Mouse (Mus musculus) MEL (cell line): ENCODE results near the gene Meiob. TPM values are rescaled to one million over a fixed set of nuclear protein-coding genes. Genes with fewer than 3 reads are reported as not detected.

Experiments used
- DNase-seq: peaks from one replicate; pipeline ENCODE4 v3.0.0; 2011; ENCODE audit warnings: low read depth, low spot score
- H3K27ac ChIP-seq: 2 replicates; pipeline ENCODE4 v1.5.1; 2012; ENCODE audit warnings: low read depth, mild to moderate bottlenecking, control low read depth, low read length, moderate library complexity; ENCODE audit not compliant: control insufficient read depth
- H3K27me3 ChIP-seq, 2 experiments: fragments of 150-350 bp in 1 of 2; sonication (generic) in 1 of 2; 2 replicates each; pipeline ENCODE4 v1.6.1; 2012; ENCODE audit warnings: low read length in 2 of 2, mild to moderate bottlenecking in 2 of 2, improper control_type of control experiment in 1 of 2, moderate library complexity in 1 of 2; ENCODE audit not compliant: insufficient read depth in 2 of 2, control insufficient read depth in 1 of 2
- H3K36me3 ChIP-seq, 2 experiments: 2 replicates each; pipeline ENCODE4 v1.6.1; 2012 to 2014; ENCODE audit warnings: low read length in 2 of 2, improper control_type of control experiment in 1 of 2, inconsistent platforms in 1 of 2, mild to moderate bottlenecking in 1 of 2; ENCODE audit not compliant: insufficient read depth in 2 of 2, control insufficient read depth in 1 of 2
- H3K4me1 ChIP-seq, 2 experiments: fragments of 150-350 bp in 1 of 2; sonication (generic) in 1 of 2; 2 replicates each; pipeline ENCODE4 v1.6.1; 2012; ENCODE audit warnings: low read length in 2 of 2, improper control_type of control experiment in 1 of 2, mild to moderate bottlenecking in 1 of 2; ENCODE audit not compliant: insufficient read depth in 2 of 2, control insufficient read depth in 1 of 2
- H3K4me3 ChIP-seq, 2 experiments: fragments of 150-350 bp in 1 of 2; sonication (generic) in 1 of 2; 2 replicates each; pipeline ENCODE4 v1.5.1; 2012; ENCODE audit warnings: low read depth in 2 of 2, low read length in 2 of 2, mild to moderate bottlenecking in 2 of 2, moderate library complexity in 2 of 2, control low read depth in 1 of 2, improper control_type of control experiment in 1 of 2; ENCODE audit not compliant: control insufficient read depth in 1 of 2, insufficient read depth in 1 of 2
- H3K79me2 ChIP-seq: 2 replicates; pipeline ENCODE4 v1.6.1; 2012; ENCODE audit warnings: mild to moderate bottlenecking, low read length, moderate library complexity; ENCODE audit not compliant: control insufficient read depth, poor library complexity, insufficient read depth
- H3K9ac ChIP-seq: 2 replicates; pipeline ENCODE4 v1.6.1; 2012; ENCODE audit warnings: low read depth, mild to moderate bottlenecking, control low read depth, low read length, moderate library complexity; ENCODE audit not compliant: control insufficient read depth, poor library complexity, severe bottlenecking
- H3K9me3 ChIP-seq: fragments of 150-350 bp; sonication (generic); replicated peaks from 2 replicates; pipeline ENCODE4 v1.6.1; 2012; ENCODE audit warnings: mild to moderate bottlenecking, low read length, improper control_type of control experiment, moderate library complexity; ENCODE audit not compliant: insufficient read depth
- CHD1 ChIP-seq: IDR thresholded peaks from 2 replicates; pipeline ENCODE4 v1.6.1; 2012; ENCODE audit warnings: low read depth, mild to moderate bottlenecking, inconsistent platforms, low read length, improper control_type of control experiment
- CHD2 ChIP-seq: IDR thresholded peaks from 2 replicates; pipeline ENCODE4 v1.6.1; 2011; ENCODE audit warnings: low read length, improper control_type of control experiment
- CTCF ChIP-seq, 3 experiments: IDR thresholded peaks in 2 of 3; conservative IDR thresholded peaks in 1 of 3; 2 replicates each; pipeline ENCODE4 v1.5.1; 2011 to 2012; ENCODE audit warnings: low read length in 3 of 3, low read depth in 2 of 3, mild to moderate bottlenecking in 2 of 3, improper control_type of control experiment in 1 of 3, inconsistent platforms in 1 of 3, mixed read lengths in 1 of 3, moderate library complexity in 1 of 3; ENCODE audit not compliant: control insufficient read depth in 1 of 3, insufficient read depth in 1 of 3, poor library complexity in 1 of 3, severe bottlenecking in 1 of 3
- ELF1 ChIP-seq: IDR thresholded peaks from 2 replicates; pipeline ENCODE4 v1.6.1; 2014; ENCODE audit warnings: low read depth, mild to moderate bottlenecking, inconsistent platforms, low read length, improper control_type of control experiment, moderate library complexity
- ETS1 ChIP-seq: IDR thresholded peaks from 2 replicates; pipeline ENCODE4 v1.6.1; 2012; ENCODE audit warnings: low read depth, mild to moderate bottlenecking, inconsistent platforms, low read length, improper control_type of control experiment, moderate library complexity
- KAT2A ChIP-seq: conservative IDR thresholded peaks from 2 replicates; pipeline ENCODE4 v1.6.1; 2012; ENCODE audit warnings: low read depth, low read length, improper control_type of control experiment, inconsistent platforms
- MAFK ChIP-seq: IDR thresholded peaks from 2 replicates; pipeline ENCODE4 v1.6.1; 2011; ENCODE audit warnings: low read depth, mild to moderate bottlenecking, low read length, improper control_type of control experiment, borderline replicate concordance
- MAX ChIP-seq: IDR thresholded peaks from 2 replicates; pipeline ENCODE4 v1.6.1; 2011; ENCODE audit warnings: low read length, improper control_type of control experiment
- MAZ ChIP-seq: IDR thresholded peaks from 2 replicates; pipeline ENCODE4 v1.6.1; 2012; ENCODE audit warnings: low read depth, mild to moderate bottlenecking, inconsistent platforms, low read length, improper control_type of control experiment
- MYB ChIP-seq: IDR thresholded peaks from 2 replicates; pipeline ENCODE4 v1.6.1; 2011; ENCODE audit warnings: mild to moderate bottlenecking, low read depth, low read length, improper control_type of control experiment
- NRF1 ChIP-seq: IDR thresholded peaks from 2 replicates; pipeline ENCODE4 v1.6.1; 2014; ENCODE audit warnings: low read depth, mild to moderate bottlenecking, inconsistent platforms, low read length, improper control_type of control experiment, moderate library complexity; ENCODE audit not compliant: poor library complexity, insufficient read depth, severe bottlenecking
- POLR2A ChIP-seq, 2 experiments: IDR thresholded peaks; 2 replicates each; pipeline ENCODE4 v1.6.1; 2011 to 2012; ENCODE audit warnings: low read length in 2 of 2, mild to moderate bottlenecking in 2 of 2, control low read depth in 1 of 2, improper control_type of control experiment in 1 of 2, low read depth in 1 of 2, moderate library complexity in 1 of 2; ENCODE audit not compliant: control insufficient read depth in 1 of 2, insufficient read depth in 1 of 2, poor library complexity in 1 of 2
- POLR2AphosphoS2 ChIP-seq: IDR thresholded peaks from 2 replicates; pipeline ENCODE4 v1.6.1; 2011; ENCODE audit warnings: low read length, improper control_type of control experiment
- POLR2AphosphoS5 ChIP-seq: IDR thresholded peaks from 2 replicates; pipeline ENCODE4 v1.6.1; 2012; ENCODE audit warnings: low read depth, borderline replicate concordance, mild to moderate bottlenecking, inconsistent platforms, low read length, moderate library complexity, mixed read lengths
- RAD21 ChIP-seq: IDR thresholded peaks from 2 replicates; pipeline ENCODE4 v1.6.1; 2011; ENCODE audit warnings: mild to moderate bottlenecking, low read depth, low read length, improper control_type of control experiment
- TAL1 ChIP-seq: IDR thresholded peaks from 2 replicates; pipeline ENCODE4 v1.6.1; 2012; ENCODE audit warnings: mild to moderate bottlenecking, inconsistent platforms, low read length, moderate library complexity, mixed read lengths
- TBP ChIP-seq: IDR thresholded peaks from 2 replicates; pipeline ENCODE4 v1.8.0; 2011; ENCODE audit warnings: low read depth, low read length, improper control_type of control experiment
- TCF12 ChIP-seq: IDR thresholded peaks from 2 replicates; pipeline ENCODE4 v1.6.1; 2014; ENCODE audit warnings: low read depth, mild to moderate bottlenecking, inconsistent platforms, low read length, improper control_type of control experiment, moderate library complexity
- USF1 ChIP-seq: IDR thresholded peaks from 2 replicates; pipeline ENCODE4 v1.6.1; 2014; ENCODE audit warnings: low read depth, mild to moderate bottlenecking, inconsistent platforms, low read length, improper control_type of control experiment, moderate library complexity
- ZKSCAN1 ChIP-seq: IDR thresholded peaks from 2 replicates; pipeline ENCODE4 v1.6.1; 2012; ENCODE audit warnings: low read depth, mild to moderate bottlenecking, inconsistent platforms, low read length, improper control_type of control experiment, moderate library complexity
- ZMIZ1 ChIP-seq: IDR thresholded peaks from 2 replicates; pipeline ENCODE4 v1.6.1; 2012; ENCODE audit warnings: low read depth, mild to moderate bottlenecking, inconsistent platforms, low read length, improper control_type of control experiment, moderate library complexity
- polyA plus RNA-seq, 2 experiments: library from polyadenylated mRNA; stranded (reverse) in 1 of 2; unstranded in 1 of 2; fragments of >175 nt in 1 of 2; fragments of >200 nt in 1 of 2; gene quantifications; 2 replicates each; pipeline versions ENCODE4 v1.2.1 to v1.2.4; 2012; ENCODE audit warnings: low replicate concordance in 2 of 2, low read depth in 1 of 2; ENCODE audit not compliant: insufficient read length in 2 of 2, insufficient read depth in 1 of 2, missing spikeins in 1 of 2
- total RNA-seq: library from RNA; depleted of rRNA; stranded (reverse); fragments of 300-350 nt; gene quantifications from 2 replicates; pipeline ENCODE4 v1.2.3, GENCODE M21; 2012

Meiob gene
- total and polyA plus RNA-seq, 3 experiments, result 0.11 to 0.15 TPM; not detected in 1

DNA sequence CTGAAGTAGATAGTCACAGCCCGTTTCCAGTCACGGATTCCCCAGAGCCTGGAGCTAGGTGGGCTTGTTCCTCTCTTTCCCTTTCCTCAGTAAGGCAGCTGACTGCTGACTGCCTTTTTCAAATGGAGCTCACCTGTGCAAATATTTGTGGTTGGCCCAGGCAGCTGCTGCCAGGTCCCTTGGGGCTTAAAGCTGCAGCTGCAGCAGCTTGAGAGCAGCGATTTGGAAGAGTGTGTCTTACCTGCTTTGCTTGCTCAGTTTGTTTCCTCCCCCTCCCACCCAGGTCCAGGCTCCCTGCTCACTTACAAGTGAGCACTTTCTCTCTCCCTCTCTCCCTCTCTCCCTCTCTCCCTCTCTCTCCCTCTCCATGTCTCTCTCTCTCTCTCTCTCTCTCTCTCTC, 34.9 kb upstream of the Meiob start:
- H3K27me3 ChIP-seq, result peaks cover 15% of the 10 kb centered on the region in 2 experiments

DNA sequence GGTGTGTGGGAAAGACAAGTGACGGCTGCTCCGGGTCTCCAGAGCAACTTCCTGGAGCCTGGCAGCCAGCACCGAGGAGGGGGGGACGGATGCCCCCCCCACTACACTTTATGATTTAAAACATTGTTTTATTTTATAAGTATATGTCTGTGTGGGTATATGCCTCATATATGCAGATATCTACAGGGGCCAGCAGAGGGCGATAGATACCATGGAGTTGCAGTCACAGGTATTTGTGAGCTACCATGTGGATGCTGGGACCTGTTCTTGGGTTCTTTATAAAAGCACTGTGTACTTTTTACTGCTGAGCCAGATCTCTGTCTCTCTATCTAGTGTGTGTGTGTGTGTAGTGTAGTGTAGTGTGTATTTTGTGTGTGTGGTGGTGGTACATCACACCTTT, 30.8 kb upstream of the Meiob start:
- Histone ChIP-seq H3K4me3 (no peak overlapping the region), H3K36me3 (no peaks in the 10 kb centered on the region), H3K9ac (no peak overlapping the region), H3K79me2 (no peaks in the 10 kb centered on the region), H3K27ac (no peak overlapping the region), H3K9me3 (no peaks in the 10 kb centered on the region), H3K27me3 (peaks cover 6 to 11% of the 10 kb centered on the region in 2 experiments), H3K4me1 (no peaks in the 10 kb centered on the region)
- TF ChIP-seq CTCF (IDR thresholded peaks at IDR 0.05 in 2 of 3, conservative IDR thresholded peaks at IDR 0.05 in 1 of 3; ENCODE audit: control insufficient read depth in 1 of 3, insufficient read depth in 1 of 3, low read depth in 2 of 3, low read length in 3 of 3, poor library complexity in 1 of 3, severe bottlenecking in 1 of 3), result peak in 2 of 3 experiments; percentile 9 to 13; a peak in 1 of 6 replicates
- peak; percentile 10; the same call in 1 of the 2 replicates for TF ChIP-seq RAD21
- no peak for TF ChIP-seq POLR2AphosphoS5
- TF ChIP-seq ETS1, result no peak
- TF ChIP-seq POLR2A (IDR thresholded peaks at IDR 0.05; ENCODE audit: control insufficient read depth in 1 of 2, insufficient read depth in 1 of 2, low read depth in 1 of 2, low read length in 2 of 2, poor library complexity in 1 of 2), result no peak
- DNase-seq, result peak; percentile 16

More for the DNA sequence above, 34.9 kb upstream of the Meiob start:
- Histone ChIP-seq H3K36me3 (no peaks in the 10 kb centered on the region), H3K27ac (no peak overlapping the region), H3K4me1 (no peaks in the 10 kb centered on the region), H3K9me3 (no peaks in the 10 kb centered on the region), H3K79me2 (no peaks in the 10 kb centered on the region), H3K9ac (no peak overlapping the region), H3K4me3 (no peak overlapping the region)
- TF ChIP-seq POLR2AphosphoS5, result no peak
- DNase-seq, result no peak

GRCm38 (mm10) chr17:24775173-24775572, 28.9 kb upstream of the Meiob start:
- peaks cover 0 to 2% of the 10 kb centered on the region in 2 experiments for H3K27me3 ChIP-seq
- no peaks in the 10 kb centered on the region for H3K4me1 ChIP-seq
- H3K27ac ChIP-seq, result no peak overlapping the region
- H3K9me3 ChIP-seq, result no peaks in the 10 kb centered on the region
- no peaks in the 10 kb centered on the region for H3K36me3 ChIP-seq
- H3K79me2 ChIP-seq, result no peaks in the 10 kb centered on the region
- TF ChIP-seq ELF1, result no peak
- no peak for TF ChIP-seq MAX
- TF ChIP-seq MAZ, result no peak
- TF ChIP-seq POLR2AphosphoS2, result no peak
- no peak for TF ChIP-seq ZKSCAN1
- TF ChIP-seq MYB, result no peak
- TF ChIP-seq USF1, result no peak
- no peak for TF ChIP-seq CTCF (IDR thresholded peaks at IDR 0.05 in 2 of 3, conservative IDR thresholded peaks at IDR 0.05 in 1 of 3; ENCODE audit: control insufficient read depth in 1 of 3, insufficient read depth in 1 of 3, low read depth in 2 of 3, low read length in 3 of 3, poor library complexity in 1 of 3, severe bottlenecking in 1 of 3)
- no peak for TF ChIP-seq TAL1
- TF ChIP-seq POLR2A (IDR thresholded peaks at IDR 0.05; ENCODE audit: control insufficient read depth in 1 of 2, insufficient read depth in 1 of 2, low read depth in 1 of 2, low read length in 2 of 2, poor library complexity in 1 of 2), result no peak
- TF ChIP-seq ZMIZ1, result no peak
- TF ChIP-seq TBP, result no peak
- no peak for TF ChIP-seq ETS1
- TF ChIP-seq TCF12, result no peak
- no peak for TF ChIP-seq NRF1
- TF ChIP-seq CHD2, result no peak
- TF ChIP-seq KAT2A, result no peak
- TF ChIP-seq CHD1, result no peak
- no peak for TF ChIP-seq MAFK
- no peak for TF ChIP-seq RAD21
- no peak for DNase-seq
- H3K9ac ChIP-seq, result no peak overlapping the region
- H3K4me3 ChIP-seq, result no peak overlapping the region
